Mouse (Mus musculus) CH12.LX (cell line): Measurements from ENCODE around the gene Med24. TPM values are rescaled to one million over a fixed set of nuclear protein-coding genes. Genes with fewer than 3 reads are reported as not detected.

Experiments
- DNase-seq: peaks from one replicate; pipeline ENCODE4 v3.0.0-alpha.2; 2013; ENCODE audit errors: extremely low read depth
- H3K27ac ChIP-seq: 2 replicates; pipeline ENCODE4 v1.5.1; 2012; ENCODE audit warnings: low read depth, mild to moderate bottlenecking, control low read depth, moderate library complexity; ENCODE audit not compliant: insufficient read depth
- H3K27me3 ChIP-seq: replicated peaks from 2 replicates; pipeline ENCODE3; 2012; ENCODE audit warnings: inconsistent platforms
- H3K36me3 ChIP-seq, 2 experiments: replicated peaks in 1 of 2; 2 replicates each; pipeline versions ENCODE3 to v1.6.1; 2012; ENCODE audit warnings: inconsistent platforms in 1 of 2, low read length in 1 of 2, mild to moderate bottlenecking in 1 of 2, mixed read lengths in 1 of 2, moderate library complexity in 1 of 2; ENCODE audit not compliant: control insufficient read depth in 1 of 2, insufficient read depth in 1 of 2
- H3K4me1 ChIP-seq, 2 experiments: 2 replicates each; pipeline ENCODE4 v1.6.1; 2012; ENCODE audit warnings: inconsistent platforms in 1 of 2, moderate library complexity in 1 of 2; ENCODE audit not compliant: insufficient read depth in 2 of 2, control insufficient read depth in 1 of 2
- H3K4me2 ChIP-seq: 2 replicates; pipeline ENCODE4 v1.6.1; 2012; ENCODE audit warnings: low read depth, mild to moderate bottlenecking, control low read depth; ENCODE audit not compliant: poor library complexity, insufficient read depth, severe bottlenecking
- H3K4me3 ChIP-seq, 3 experiments: fragments of 150-350 bp in 1 of 3; sonication (generic) in 1 of 3; replicated peaks in 1 of 3; 2 replicates each; pipeline versions ENCODE3 to v1.5.1; 2011 to 2012; ENCODE audit warnings: low read depth in 2 of 3, low read length in 2 of 3, mild to moderate bottlenecking in 2 of 3, moderate library complexity in 2 of 3, control low read depth in 1 of 3, improper control_type of control experiment in 1 of 3, inconsistent platforms in 1 of 3, mixed read lengths in 1 of 3; ENCODE audit not compliant: poor library complexity in 1 of 3
- H3K79me2 ChIP-seq: replicated peaks from 2 replicates; pipeline ENCODE4 v1.6.1; 2012; ENCODE audit warnings: mild to moderate bottlenecking, moderate library complexity; ENCODE audit not compliant: control insufficient read depth, poor library complexity, insufficient read depth, severe bottlenecking; ENCODE audit errors: extremely low read depth
- H3K9ac ChIP-seq: 2 replicates; pipeline ENCODE4 v1.6.1; 2012; ENCODE audit warnings: low read depth, mild to moderate bottlenecking, control low read depth, moderate library complexity; ENCODE audit not compliant: insufficient read depth
- H3K9me3 ChIP-seq: replicated peaks from 2 replicates; pipeline ENCODE3; 2012; ENCODE audit warnings: low read length, inconsistent platforms, mixed read lengths
- CHD1 ChIP-seq: IDR thresholded peaks from 2 replicates; pipeline ENCODE4 v1.6.1; 2012; ENCODE audit warnings: low read depth, low read length, improper control_type of control experiment, inconsistent platforms
- CHD2 ChIP-seq: IDR thresholded peaks from 2 replicates; pipeline ENCODE4 v1.6.1; 2011; ENCODE audit warnings: low read length, improper control_type of control experiment
- CTCF ChIP-seq, 2 experiments: IDR thresholded peaks in 1 of 2; conservative IDR thresholded peaks in 1 of 2; 2 replicates each; pipeline ENCODE4 v1.5.1; 2011 to 2012; ENCODE audit warnings: low read depth in 2 of 2, low read length in 2 of 2, improper control_type of control experiment in 1 of 2, inconsistent platforms in 1 of 2, mild to moderate bottlenecking in 1 of 2, moderate library complexity in 1 of 2
- E2F4 ChIP-seq: IDR thresholded peaks from 2 replicates; pipeline ENCODE4 v1.6.1; 2011; ENCODE audit warnings: low read depth, low read length, improper control_type of control experiment; ENCODE audit not compliant: insufficient replicate concordance
- EP300 ChIP-seq: IDR thresholded peaks from 2 replicates; pipeline ENCODE4 v1.6.1; 2011; ENCODE audit warnings: low read length, improper control_type of control experiment
- ETS1 ChIP-seq: conservative IDR thresholded peaks from 2 replicates; pipeline ENCODE4 v1.6.1; 2012; ENCODE audit warnings: low read depth, mild to moderate bottlenecking, inconsistent platforms, low read length, improper control_type of control experiment, moderate library complexity
- HCFC1 ChIP-seq: IDR thresholded peaks from 2 replicates; pipeline ENCODE4 v1.6.1; 2012; ENCODE audit warnings: low read depth, mild to moderate bottlenecking, inconsistent platforms, low read length, improper control_type of control experiment
- JUN ChIP-seq: IDR thresholded peaks from 2 replicates; pipeline ENCODE4 v1.6.1; 2011; ENCODE audit warnings: low read depth, mild to moderate bottlenecking, low read length, improper control_type of control experiment, moderate library complexity; ENCODE audit not compliant: insufficient read depth
- JUND ChIP-seq: conservative IDR thresholded peaks from 2 replicates; pipeline ENCODE4 v1.6.1; 2011; ENCODE audit warnings: low read depth, low read length, improper control_type of control experiment
- KAT2A ChIP-seq: IDR thresholded peaks from 2 replicates; pipeline ENCODE4 v1.6.1; 2012; ENCODE audit warnings: low read length, improper control_type of control experiment, inconsistent platforms; ENCODE audit not compliant: insufficient replicate concordance
- MAFK ChIP-seq: IDR thresholded peaks from 2 replicates; pipeline ENCODE4 v1.6.1; 2011; ENCODE audit warnings: low read length, improper control_type of control experiment; ENCODE audit not compliant: insufficient replicate concordance
- MAX ChIP-seq: IDR thresholded peaks from 2 replicates; pipeline ENCODE4 v1.6.1; 2011; ENCODE audit warnings: low read length, improper control_type of control experiment
- MAZ ChIP-seq: IDR thresholded peaks from 2 replicates; pipeline ENCODE4 v1.6.1; 2012; ENCODE audit warnings: low read depth, mild to moderate bottlenecking, inconsistent platforms, low read length, improper control_type of control experiment, moderate library complexity
- MXI1 ChIP-seq: IDR thresholded peaks from 2 replicates; pipeline ENCODE4 v1.6.1; 2011; ENCODE audit warnings: mild to moderate bottlenecking, low read depth, low read length, improper control_type of control experiment
- NELFE ChIP-seq: IDR thresholded peaks from 2 replicates; pipeline ENCODE4 v1.6.1; 2011; ENCODE audit warnings: low read depth, low read length, improper control_type of control experiment
- NRF1 ChIP-seq: IDR thresholded peaks from 2 replicates; pipeline ENCODE4 v1.6.1; 2014; ENCODE audit warnings: low read depth, mild to moderate bottlenecking, inconsistent platforms, low read length, improper control_type of control experiment, moderate library complexity
- POLR2A ChIP-seq: IDR thresholded peaks from 2 replicates; pipeline ENCODE4 v1.6.1; 2011; ENCODE audit warnings: low read depth, mild to moderate bottlenecking, improper control_type of control experiment, low read length
- POLR2AphosphoS2 ChIP-seq: IDR thresholded peaks from 2 replicates; pipeline ENCODE4 v1.6.1; 2011; ENCODE audit warnings: low read depth, low read length, improper control_type of control experiment
- RAD21 ChIP-seq: IDR thresholded peaks from 2 replicates; pipeline ENCODE4 v1.6.1; 2011; ENCODE audit warnings: low read depth, mild to moderate bottlenecking, low read length, improper control_type of control experiment, moderate library complexity
- RCOR1 ChIP-seq: conservative IDR thresholded peaks from 2 replicates; pipeline ENCODE4 v1.6.1; 2012; ENCODE audit warnings: low read depth, mild to moderate bottlenecking, inconsistent platforms, low read length, improper control_type of control experiment
- SIN3A ChIP-seq: IDR thresholded peaks from 2 replicates; pipeline ENCODE4 v1.6.1; 2012; ENCODE audit warnings: low read length, improper control_type of control experiment, inconsistent platforms
- SMC3 ChIP-seq: IDR thresholded peaks from 2 replicates; pipeline ENCODE4 v1.6.1; 2011; ENCODE audit warnings: low read depth, low read length, improper control_type of control experiment
- TBP ChIP-seq: conservative IDR thresholded peaks from 2 replicates; pipeline ENCODE4 v1.6.1; 2011; ENCODE audit warnings: low read depth, low read length, improper control_type of control experiment
- TCF12 ChIP-seq: IDR thresholded peaks from 2 replicates; pipeline ENCODE4 v1.6.1; 2014; ENCODE audit warnings: low read depth, mild to moderate bottlenecking, inconsistent platforms, low read length, improper control_type of control experiment
- UBTF ChIP-seq: IDR thresholded peaks from 2 replicates; pipeline ENCODE4 v1.6.1; 2012; ENCODE audit warnings: low read depth, mild to moderate bottlenecking, inconsistent platforms, low read length, improper control_type of control experiment, moderate library complexity
- USF2 ChIP-seq: conservative IDR thresholded peaks from 2 replicates; pipeline ENCODE4 v1.6.1; 2011; ENCODE audit warnings: low read depth, low read length, improper control_type of control experiment
- ZC3H11A ChIP-seq: IDR thresholded peaks from 2 replicates; pipeline ENCODE4 v1.6.1; 2012; ENCODE audit warnings: low read depth, mild to moderate bottlenecking, inconsistent platforms, low read length, improper control_type of control experiment
- ZMIZ1 ChIP-seq: IDR thresholded peaks from 2 replicates; pipeline ENCODE4 v1.6.1; 2012; ENCODE audit warnings: low read depth, mild to moderate bottlenecking, inconsistent platforms, low read length, improper control_type of control experiment
- ZNF384 ChIP-seq: IDR thresholded peaks from 2 replicates; pipeline ENCODE4 v1.6.1; 2012; ENCODE audit warnings: low read depth, low read length, improper control_type of control experiment, inconsistent platforms
- dilution Hi-C: fragments of 300-500 bp; cut with MboI; formaldehyde crosslinking; loops from 2 replicates; pipeline ENCODE4 v1.14.3; 2020; ENCODE audit warnings: low sequenced_read_pairs; ENCODE audit not compliant: extremely low pct_unique_long_range_greater_than_20kb, extremely low pct_ligation_motif_present
- in situ Hi-C: fragments of 300-500 bp; cut with MboI; formaldehyde crosslinking; loops from 3 replicates; pipeline ENCODE4 v1.14.3; 2019; ENCODE audit warnings: low sequenced_read_pairs, low pct_ligation_motif_present, low pct_unique_long_range_greater_than_20kb, mixed read lengths
- polyA plus RNA-seq: library from polyadenylated mRNA; unstranded; fragments of >175 nt; gene quantifications from 2 replicates; pipeline ENCODE4 v1.2.1, GENCODE M21; 2012; ENCODE audit warnings: low read depth; ENCODE audit not compliant: insufficient read length
- total RNA-seq, 2 experiments: library from RNA; depleted of rRNA; stranded (reverse); fragments of 300-350 nt in 1 of 2; fragments of >200 nt in 1 of 2; gene quantifications; 2 replicates each; pipeline ENCODE4 v1.2.3; 2012 to 2014

Med24 gene
- total and polyA plus RNA-seq, 3 experiments: 30.9 to 78.8 (median 48.6) TPM

DNA sequence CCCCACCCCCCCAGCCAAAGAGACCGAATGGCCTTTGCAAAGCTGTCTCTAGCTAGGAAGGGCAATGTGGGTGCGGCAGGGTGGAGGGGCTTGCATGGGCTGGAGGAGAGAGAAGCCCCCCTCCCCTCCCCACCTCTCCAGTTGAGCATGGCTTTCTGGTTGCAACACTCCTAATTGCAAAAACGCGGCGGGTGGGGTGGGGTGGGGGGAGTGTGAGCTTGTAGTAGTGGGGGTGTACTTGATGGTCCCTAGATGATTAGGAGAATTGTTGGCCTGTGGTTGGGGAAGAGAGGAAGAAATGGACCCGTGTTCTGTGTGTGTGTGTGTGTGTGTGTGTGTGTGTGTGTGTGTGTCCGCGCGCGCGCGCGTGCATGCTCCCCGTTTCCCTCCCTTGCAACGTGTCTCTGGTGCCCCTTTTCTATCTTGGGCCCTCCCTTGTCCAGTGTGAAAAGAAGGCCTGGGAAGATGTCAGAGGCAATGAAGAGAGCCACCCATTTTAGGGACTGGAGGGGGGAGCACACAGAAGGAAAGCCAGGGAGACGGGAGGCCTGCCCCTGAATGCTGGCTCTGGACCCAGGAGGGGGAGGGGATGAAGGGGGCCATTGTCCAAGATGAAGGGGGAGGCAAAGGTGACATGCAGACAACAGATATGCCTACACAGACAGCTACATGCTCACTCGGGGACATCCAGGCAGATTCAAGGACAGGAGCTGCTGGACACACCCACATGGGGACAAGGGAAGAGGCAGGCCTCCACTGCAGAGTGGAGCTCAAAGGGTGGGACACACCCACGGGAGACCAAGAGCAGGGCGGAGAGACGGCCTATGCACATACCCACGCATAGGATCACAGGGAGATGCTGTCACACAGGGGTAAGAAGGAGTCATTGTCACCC lies 13.4 kb upstream of the Med24 start:
- Histone ChIP-seq H3K9me3 (no peaks in the 10 kb centered on the region), H3K4me3 (peak overlapping the region; percentile 62 to 81 (median 66)), H3K27me3 (peaks cover 75% of the 10 kb centered on the region), H3K9ac (peak overlapping the region; percentile 88; the same call in 1 of the 2 replicates), H3K79me2 (no peaks in the 10 kb centered on the region), H3K4me1 (peaks cover 21 to 27% of the 10 kb centered on the region in 2 experiments), H3K36me3 (no peaks in the 10 kb centered on the region), H3K4me2 (peak overlapping the region; percentile 67), H3K27ac (no peak overlapping the region)
- dilution Hi-C loops (no loop called here), in situ Hi-C loops (no loop called here)
- TF ChIP-seq RAD21 (no peak), NRF1 (peak; percentile 41; the same call in 1 of the 2 replicates), KAT2A (no peak), POLR2A (no peak)
- no peak for DNase-seq

- H3K79me2 ChIP-seq: no peaks in the 10 kb centered on the region
- dilution Hi-C loops: no loop called here
- peak overlapping the region; percentile 62 to 81 (median 66) for H3K4me3 ChIP-seq
- no peaks in the 10 kb centered on the region for H3K36me3 ChIP-seq
- peak; percentile 52 for DNase-seq
- TF ChIP-seq ZC3H11A (no peak), MAZ (peak; percentile 19; the same call in 1 of the 2 replicates), USF2 (no peak), ZMIZ1 (no peak), ETS1 (no peak), MAX (no peak), HCFC1 (no peak), RAD21 (peak; percentile 22), CTCF (conservative IDR thresholded peaks at IDR 0.05 in 1 of 2, IDR thresholded peaks at IDR 0.05 in 1 of 2; ENCODE audit: low read depth in 2 of 2, low read length in 2 of 2) (peak in 1 of 2 experiments; percentile 57; a peak in 2 of 4 replicates), RCOR1 (no peak), SIN3A (0 out of 2 replicates have a peak, but pooled peaks have one; percentile 46), UBTF (no peak), EP300 (no peak), POLR2A (no peak), CHD2 (no peak), CHD1 (no peak), NRF1 (peak; percentile 57; the same call in 1 of the 2 replicates), POLR2AphosphoS2 (no peak), MAFK (no peak), E2F4 (no peak), TBP (no peak), MXI1 (peak; percentile 36; the same call in 1 of the 2 replicates), TCF12 (no peak), KAT2A (no peak), SMC3 (peak; percentile 38), ZNF384 (no peak), JUN (no peak), JUND (no peak), NELFE (no peak)
- H3K27me3 ChIP-seq: peaks cover 72% of the 10 kb centered on the region
- in situ Hi-C loops: no loop called here
- H3K9me3 ChIP-seq: no peaks in the 10 kb centered on the region
- peak overlapping the region; percentile 88 for H3K9ac ChIP-seq
- no peak overlapping the region for H3K27ac ChIP-seq
- H3K4me1 ChIP-seq: peaks cover 15 to 20% of the 10 kb centered on the region in 2 experiments
- H3K4me2 ChIP-seq: peak overlapping the region; percentile 99
Measured at GRCm38 (mm10) chr11:98741622-98742396, 12.6 kb upstream of the Med24 start.
